Mouse (Mus musculus) pancreas, adult 10 weeks (tissue): ENCODE data around the gene Tmem233. TPM values are rescaled to one million over a fixed set of nuclear protein-coding genes. Genes with fewer than 3 reads are reported as not detected.

ENCODE experiments used
- polyA plus RNA-seq: library from polyadenylated mRNA; stranded (reverse); fragments of 350-450 nt; fragmentation: Illumina TruSeq; extraction: RNeasy Lipid Tissue Mini Kit (QIAGEN cat#74804); gene quantifications from one replicate; pipeline ENCODE4 v1.2.3, GENCODE M21; 2015; ENCODE audit warnings: low read depth, low replicate concordance; ENCODE audit not compliant: insufficient read depth

The Tmem233 gene
- polyA plus RNA-seq: not detected

DNA sequence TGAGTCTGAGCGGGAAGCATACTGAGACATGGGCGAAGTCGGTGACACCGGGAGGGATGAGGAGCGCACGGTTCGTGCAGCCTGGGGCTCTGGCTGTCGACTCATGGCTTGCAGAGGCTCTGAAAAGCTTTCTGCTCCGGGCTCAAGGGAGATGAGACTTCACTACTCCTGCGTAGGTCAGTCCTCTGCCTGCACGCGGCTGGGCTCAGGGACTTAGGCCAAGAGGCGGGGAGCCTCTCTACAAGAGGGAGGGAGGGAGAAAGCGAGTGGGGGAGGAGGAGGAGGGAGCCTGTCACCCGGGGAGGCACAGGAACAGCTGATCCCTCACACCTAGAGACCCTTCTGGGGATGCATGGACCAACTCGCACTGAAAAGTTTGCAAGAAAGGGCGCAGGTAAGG is at the start of gene Tmem233:
Tmem233 (minus strand) TSS at position 164 of the 400 bp plus-strand sequence.

DNA sequence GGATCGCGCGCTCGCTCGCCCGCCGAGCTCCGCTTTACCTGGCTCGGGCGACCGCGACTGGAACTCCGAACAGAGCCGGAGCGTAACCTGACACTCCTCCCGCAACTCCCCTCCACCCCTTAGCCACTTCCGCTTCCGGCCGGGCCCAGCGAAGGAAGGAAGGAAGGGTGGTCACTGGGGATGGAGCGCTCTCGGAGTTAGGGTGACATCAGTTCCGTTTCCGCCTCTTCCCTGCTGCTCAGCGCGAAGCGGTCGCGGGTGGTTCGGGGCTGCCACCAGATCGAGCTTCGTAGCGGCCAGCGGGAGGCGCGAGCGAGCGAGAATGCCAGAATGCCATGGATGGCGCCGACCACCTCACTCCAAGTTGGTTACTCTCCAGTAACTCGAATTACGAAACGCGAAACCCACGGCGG is 58.7 kb downstream of the Tmem233 start, which contains the start of gene Prkab1:
Prkab1 (minus strand) TSS at position 182 of the 413 bp plus-strand sequence.

Other genes starting within 250 kb of the Tmem233 start
- gene Cit, start 238.0 kb downstream of the Tmem233 start, polyA plus RNA-seq: 0.61 TPM
- gene Prkab1, start 58.7 kb downstream of the Tmem233 start, polyA plus RNA-seq: 11.0 TPM
- not detected for gene Ccdc60, start 205.7 kb upstream of the Tmem233 start, polyA plus RNA-seq